Mouse (Mus musculus): ENCODE data around the gene Copb1. TPM values are rescaled to one million over a fixed set of nuclear protein-coding genes. Genes with fewer than 3 reads are reported as not detected.

Copb1 gene
- polyA plus RNA-seq, 1 experiment from 2014 or later = 130 TPM

Other genes starting within 250 kb of the Copb1 start
- 19.5 and 22.9 TPM in 2 replicates for gene Rras2, start 136.9 kb downstream of the Copb1 start, polyA plus RNA-seq (2015; fragmentation: Nextera tagmentation; extraction: Ambion mirVana)
- gene Psma1, start 21.4 kb upstream of the Copb1 start, polyA plus RNA-seq (2015; fragmentation: Nextera tagmentation; extraction: Ambion mirVana) = 336 and 342 TPM in 2 replicates
- 2.6 and 3.5 TPM in 2 replicates for gene Pde3b, start 160.6 kb upstream of the Copb1 start, polyA plus RNA-seq (2015; fragmentation: Nextera tagmentation; extraction: Ambion mirVana)

Data from stomach, embryonic 16.5 days (tissue).